Mouse (Mus musculus): ENCODE measurements around the gene Klf4.

Klf4 gene

DNA sequence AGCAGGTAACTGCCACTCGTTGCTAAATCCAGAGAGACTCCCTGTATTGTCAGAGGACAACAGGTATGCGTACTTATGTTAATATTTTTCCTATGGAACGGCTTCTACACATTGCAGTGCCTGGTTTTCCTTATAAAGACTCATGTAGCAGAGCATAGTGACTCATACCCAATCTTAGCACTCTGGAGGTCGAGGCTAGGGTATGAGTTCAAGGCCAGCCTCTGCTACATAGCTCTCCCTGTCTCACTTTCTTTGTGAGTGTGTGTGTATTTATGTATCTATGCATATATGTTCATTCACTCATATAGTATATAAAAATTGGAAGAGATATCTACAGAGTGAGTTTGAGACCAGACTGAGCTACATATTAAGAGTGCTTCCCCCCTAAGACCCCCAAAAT is 8.3 kb downstream of the Klf4 start:
- no peak for DNase-seq (ENCODE audit: low spot score)

DNA sequence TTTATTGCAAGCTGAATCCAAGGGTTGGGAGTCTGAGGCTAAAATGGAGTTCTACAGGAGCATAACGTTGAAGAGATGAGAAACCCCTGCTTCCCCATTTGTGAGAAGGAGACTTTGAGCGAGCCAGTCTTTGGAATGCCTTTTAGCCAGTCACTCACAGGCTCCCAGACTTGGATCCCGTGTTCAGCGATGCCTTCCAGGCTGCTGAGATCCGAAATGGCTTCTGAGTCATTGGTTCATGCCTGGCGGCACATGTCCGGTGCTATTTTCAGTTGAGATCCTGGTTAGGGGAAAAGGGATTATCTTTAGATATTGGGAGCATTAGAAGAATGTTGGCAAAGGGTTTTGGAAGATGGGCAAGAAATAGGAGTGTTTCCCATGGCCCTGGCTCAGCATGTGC is 14.8 kb downstream of the Klf4 start:
- no peak for DNase-seq (ENCODE audit: low spot score)

DNA sequence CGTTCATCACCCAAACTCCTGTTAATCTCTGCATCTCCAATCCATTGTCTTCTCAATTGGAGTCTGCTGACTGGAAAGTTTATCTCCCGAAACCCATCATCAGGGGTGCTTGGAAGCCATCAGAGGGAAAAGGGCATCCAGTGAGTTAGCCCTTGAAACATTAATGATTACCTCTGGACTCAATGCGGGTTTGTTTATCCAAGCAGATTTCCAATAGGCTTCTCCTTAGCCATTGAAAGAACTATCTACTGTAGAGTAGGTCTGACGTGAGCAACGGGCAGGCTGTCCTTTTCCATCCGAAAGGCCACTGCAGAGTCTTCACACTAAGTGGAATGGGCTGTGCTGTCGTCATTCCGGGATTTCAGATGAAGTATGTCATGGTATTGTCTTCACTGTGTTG is 16.2 kb downstream of the Klf4 start:
- DNase-seq (ENCODE audit: low spot score) = no peak

DNA sequence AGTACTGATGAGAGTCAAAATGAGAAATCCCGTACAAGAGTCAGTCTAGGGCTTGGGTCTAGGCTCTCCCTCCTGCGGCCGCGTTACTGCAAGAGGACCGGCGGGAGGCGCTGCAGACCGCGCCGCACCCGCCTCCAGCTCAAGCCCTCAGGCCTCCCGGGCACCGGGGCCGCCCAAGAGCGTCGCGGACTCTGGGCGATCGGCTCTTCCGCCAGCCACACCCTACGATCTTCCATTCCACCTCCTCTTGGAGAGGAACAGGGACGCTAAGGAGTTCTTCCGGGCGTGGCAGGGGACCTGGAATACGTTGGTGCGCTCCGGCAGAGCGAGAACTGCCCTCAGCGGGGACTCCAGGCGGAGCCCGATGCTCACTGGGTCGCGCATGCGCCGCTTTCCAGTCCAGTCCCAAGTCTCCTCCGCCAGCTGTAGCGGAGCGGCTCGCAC is 17.5 kb downstream of the Klf4 start:
- DNase-seq (ENCODE audit: low spot score) = no peak

DNA sequence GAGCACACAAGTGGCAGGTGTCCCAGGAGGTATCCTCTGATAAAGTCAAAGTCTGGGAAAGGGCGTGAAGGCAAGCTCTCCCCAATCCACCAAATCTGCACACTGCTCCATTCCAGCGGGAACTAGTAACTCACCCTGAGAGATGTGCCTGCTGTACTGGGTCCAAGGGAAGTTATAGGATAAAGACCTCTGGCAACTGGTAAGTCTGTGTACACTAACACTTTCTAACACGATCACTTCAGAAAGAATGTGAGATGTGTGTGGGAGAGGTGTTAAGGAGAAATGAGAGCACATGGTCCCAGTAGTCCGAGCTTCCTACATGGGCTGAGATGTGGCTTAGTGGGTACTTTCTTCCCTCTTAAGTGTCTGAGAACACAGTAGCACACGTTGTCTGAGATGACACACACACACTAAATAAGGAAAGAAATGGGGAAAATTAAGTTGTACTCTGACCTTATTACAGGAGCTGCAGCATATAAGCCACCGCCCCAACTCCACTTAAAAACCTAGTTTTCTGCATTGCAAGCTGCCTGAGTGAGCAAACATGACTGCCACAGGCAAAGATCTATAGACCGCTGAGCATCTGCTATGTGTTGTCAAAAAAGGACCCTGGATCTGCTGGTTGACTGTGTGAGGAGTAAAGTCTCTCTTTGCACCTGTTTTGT is 18.5 kb downstream of the Klf4 start:
- no peak for DNase-seq (ENCODE audit: low spot score)

DNA sequence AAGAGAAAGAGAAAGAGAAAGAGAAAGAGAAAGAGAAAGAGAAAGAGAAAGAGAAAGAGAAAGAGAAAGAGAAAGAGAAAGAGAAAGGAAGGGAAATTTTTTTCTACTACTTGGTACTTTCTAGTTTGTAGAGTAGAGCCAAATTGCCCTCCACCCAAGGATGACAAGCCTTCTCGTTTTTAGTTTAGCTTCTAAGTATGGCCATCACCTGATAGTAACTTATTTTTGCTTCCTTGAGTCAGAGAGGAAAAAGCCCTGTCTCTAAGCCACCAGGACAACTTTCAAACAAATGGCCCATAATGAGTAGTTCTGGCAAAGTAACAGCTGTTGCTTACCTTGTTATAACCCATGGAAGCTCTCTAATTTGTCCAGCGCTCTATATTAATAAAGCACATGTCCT is 20.9 kb downstream of the Klf4 start:
- no peak for DNase-seq (ENCODE audit: low spot score)

DNA sequence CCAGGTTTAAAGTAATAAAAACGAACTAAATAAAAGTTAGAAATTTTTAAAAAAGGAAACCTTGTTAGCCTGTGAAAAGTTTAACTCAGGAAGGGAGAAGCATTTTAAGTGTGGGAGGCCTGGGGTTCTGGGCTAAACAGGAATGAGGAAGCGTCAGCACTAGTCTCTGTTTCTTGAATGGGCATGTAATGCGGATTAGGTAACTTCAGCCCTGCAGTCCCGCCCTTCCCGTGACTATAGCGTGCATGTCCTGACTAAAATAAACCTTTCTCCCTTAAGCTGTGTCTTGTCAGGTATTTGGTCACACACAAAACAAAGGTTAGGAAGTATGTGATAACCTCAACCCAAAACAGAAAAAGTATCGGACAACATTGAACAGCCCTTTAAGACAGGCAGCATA is 23.6 kb downstream of the Klf4 start:
- DNase-seq (ENCODE audit: low spot score) = no peak

DNA sequence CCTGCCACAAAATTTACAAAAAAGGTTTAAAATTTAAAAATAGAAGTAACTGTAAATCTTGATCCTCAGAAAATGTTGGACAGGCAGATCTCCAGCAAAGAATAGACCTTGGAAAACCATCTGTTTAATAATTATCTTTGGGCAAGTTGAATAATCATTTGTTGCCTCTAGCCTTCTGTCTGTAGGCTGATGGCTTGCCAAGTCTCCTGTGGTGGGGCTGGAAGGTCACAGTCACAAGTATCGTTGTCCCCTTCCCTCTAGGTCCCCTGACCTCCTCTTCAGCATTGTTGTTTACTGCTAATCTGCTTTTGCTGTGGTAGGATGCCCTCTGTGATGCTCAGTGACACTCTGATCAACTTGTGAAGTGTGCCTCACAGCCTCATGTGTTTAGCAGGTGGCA is 33.6 kb downstream of the Klf4 start:
- DNase-seq (ENCODE audit: low spot score) = no peak

DNA sequence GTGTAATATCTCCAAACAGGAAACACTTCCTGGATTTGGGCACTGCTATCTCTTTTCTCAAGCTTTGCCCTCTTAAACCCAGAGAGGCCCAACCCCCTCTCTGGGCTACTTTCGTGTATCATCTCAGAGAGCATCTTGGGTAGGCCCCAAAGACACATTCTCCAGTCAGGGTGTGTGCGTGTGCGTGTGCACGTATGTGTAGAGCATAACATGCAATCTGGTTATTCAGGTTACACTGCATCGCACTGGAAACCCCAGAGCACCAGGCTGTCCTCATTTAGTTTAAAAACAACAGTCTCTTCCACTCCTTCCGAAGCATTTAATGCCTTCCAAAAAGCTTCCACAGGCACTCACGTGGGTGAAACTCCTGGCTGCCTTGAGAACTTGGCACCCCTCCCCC is 35.9 kb downstream of the Klf4 start:
- no peak for DNase-seq (ENCODE audit: low spot score)

DNA sequence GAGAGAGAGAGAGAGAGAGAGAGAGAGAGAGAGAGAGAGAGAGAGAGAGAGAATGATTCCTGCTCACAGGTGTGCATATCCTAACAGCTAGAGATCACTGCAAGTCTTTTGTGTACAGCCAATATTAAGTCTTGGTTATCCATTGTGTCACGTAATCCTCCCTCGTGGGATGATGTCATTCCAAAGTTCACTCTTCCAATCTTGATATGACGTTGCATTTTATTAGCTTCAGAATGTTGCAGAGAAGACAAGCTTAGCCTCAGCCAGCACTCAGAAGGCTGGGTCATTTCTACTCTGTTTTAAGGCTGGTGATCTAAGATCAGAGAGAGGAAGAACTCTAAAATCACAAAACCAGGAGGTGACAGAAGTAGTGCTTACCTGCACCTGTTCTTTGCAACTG is 39.0 kb downstream of the Klf4 start:
- no peak for DNase-seq (ENCODE audit: low spot score)

DNA sequence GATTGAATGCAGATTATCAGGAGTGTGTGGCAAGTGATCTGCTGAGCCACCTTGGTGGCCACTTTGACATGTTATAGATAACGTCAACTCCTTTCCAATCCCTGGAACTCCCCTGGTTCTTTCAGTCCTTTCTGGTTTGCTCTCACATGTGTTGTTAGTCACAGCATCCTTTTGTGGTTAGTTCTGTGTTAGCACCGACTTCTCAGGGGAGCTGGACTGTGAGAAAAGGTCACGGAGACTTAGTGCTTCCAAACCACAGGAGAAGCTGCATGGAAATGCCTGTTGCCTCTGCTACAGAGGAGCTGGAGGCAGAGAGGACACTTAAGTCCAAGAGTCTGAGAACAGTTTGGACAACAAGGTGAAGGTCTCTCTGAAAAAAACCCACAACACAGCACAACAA is 42.9 kb downstream of the Klf4 start:
- DNase-seq (ENCODE audit: low spot score) = no peak

DNA sequence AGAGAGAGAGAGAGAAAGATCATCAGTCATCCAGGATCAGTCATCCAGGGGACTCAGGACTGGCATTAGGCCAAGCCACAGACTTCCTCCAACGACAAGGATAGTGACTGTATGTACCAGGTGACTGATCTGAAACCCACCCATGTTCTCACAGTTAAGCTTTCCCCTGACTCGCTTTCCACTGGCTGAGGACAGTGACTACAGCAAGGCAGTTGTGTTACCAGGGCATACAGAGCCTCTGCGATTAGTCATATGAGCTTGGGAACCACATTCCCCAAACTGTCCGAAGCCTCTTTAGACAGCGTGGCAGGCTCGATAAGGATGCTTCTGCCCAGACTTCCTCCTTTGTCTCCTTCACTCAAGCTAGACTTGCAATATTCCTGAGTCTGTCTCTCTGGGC is 43.7 kb downstream of the Klf4 start:
- DNase-seq (ENCODE audit: low spot score) = no peak

DNA sequence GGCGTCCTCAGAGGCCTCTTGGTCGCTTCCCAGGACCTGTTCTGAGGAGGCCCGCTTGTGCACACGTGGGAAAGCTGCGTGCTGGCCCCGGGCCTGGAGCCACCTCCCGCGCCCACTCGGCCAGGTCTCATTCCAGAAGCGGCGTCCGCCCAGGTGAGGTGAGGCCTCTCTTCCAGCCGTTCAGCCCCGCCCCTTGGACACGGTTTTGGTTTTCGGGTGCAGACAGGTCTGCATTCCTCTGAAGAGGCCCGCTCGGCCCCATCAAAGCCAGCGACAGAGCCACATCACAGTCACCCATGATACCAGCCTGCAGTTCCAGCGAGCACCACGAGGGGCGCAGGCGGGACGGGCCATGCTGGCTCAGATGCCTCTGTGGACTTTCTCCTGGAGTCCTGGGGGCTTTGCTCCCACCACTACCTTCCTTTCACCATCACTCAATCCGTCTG is 51.9 kb downstream of the Klf4 start:
- peak; percentile 34 for DNase-seq (ENCODE audit: low spot score)

DNA sequence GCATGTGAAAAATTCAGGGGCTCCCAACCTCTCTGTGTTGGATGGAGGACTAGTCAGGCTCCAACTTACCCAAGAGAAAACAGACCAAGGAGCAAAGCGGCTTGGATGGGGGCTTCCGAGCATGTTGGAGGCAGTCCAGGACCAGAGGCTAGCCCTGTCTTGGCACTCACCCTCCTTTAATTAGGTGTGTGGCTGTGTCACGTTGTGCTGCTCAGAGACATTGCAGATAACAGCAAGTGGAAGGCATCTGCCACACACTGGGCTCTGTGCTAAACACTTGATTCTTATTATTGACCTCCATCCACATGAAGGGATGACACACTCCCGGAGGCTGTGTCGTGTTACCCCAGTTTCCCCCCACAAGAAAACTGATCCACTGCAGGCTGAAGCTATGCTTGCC is 53.9 kb downstream of the Klf4 start:
- DNase-seq (ENCODE audit: low spot score) = no peak

DNA sequence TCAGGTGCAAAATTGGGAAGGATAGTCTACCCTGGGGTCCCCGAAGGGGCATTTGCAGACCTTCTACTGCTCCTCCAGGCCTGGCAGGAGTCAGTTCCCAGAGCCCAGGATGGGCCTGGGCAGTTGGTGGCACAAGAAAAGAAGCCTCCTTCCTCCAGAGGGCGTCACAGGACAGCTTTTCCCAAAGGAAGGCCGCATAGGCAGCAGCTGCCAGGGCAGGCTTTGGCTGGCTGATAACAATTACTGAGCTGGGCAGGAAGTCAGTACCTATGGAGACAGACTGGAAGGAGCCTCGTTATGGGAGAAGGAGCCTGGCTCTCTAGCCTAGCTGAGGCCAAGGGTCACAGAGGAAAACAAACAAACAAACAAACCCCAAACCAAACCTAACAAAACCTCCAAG is 54.3 kb downstream of the Klf4 start:
- DNase-seq (ENCODE audit: low spot score) = no peak

DNA sequence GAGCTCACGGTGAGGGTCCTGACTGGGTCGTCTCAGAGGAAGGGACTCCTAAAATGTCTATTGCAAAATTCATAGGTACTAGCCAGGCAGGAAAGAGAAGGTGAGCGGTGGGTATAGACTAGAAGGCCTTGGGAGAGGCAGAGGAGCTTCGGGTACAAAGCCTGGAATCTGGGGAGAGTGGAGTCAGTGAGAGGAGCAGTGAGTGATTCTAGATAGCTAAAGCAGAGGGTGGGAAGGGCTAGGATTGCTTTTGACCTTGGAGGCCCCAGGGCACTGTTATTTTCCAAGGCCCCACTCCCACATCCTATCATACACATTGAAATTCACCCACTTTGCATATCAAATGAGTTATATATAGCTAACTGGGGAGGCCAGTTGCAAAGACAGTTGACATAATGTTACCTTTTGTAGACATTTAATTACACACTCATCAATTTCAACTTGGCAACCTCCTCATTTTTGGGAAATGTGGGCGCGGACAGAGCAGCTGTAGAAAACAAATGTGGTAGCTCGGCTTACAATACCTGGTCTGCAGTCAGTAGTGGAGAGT is 55.0 kb downstream of the Klf4 start:
- no peak for DNase-seq (ENCODE audit: low spot score)

All from c-Kit-positive CD71-positive TER-119-positive erythroid progenitor cells, embryonic 14.5 days (primary cell).